Mouse (Mus musculus) small intestine, adult 2 months (tissue): Measurements from ENCODE around the gene Arid3b.

ENCODE experiments used
- CTCF ChIP-seq: fragments of 200-500 bp; IDR thresholded peaks from 2 replicates; pipeline ENCODE4 v1.5.1; 2012; ENCODE audit warnings: low read depth, mild to moderate bottlenecking, control low read depth, inconsistent platforms, low read length, moderate library complexity, mixed read lengths; ENCODE audit not compliant: insufficient replicate concordance, insufficient read length; ENCODE audit errors: extremely low read depth
- POLR2A ChIP-seq: fragments of 200-500 bp; IDR thresholded peaks from 2 replicates; pipeline ENCODE4 v1.6.1; 2012; ENCODE audit warnings: low read depth, mild to moderate bottlenecking, control low read depth, inconsistent platforms, low read length, moderate library complexity

DNA sequence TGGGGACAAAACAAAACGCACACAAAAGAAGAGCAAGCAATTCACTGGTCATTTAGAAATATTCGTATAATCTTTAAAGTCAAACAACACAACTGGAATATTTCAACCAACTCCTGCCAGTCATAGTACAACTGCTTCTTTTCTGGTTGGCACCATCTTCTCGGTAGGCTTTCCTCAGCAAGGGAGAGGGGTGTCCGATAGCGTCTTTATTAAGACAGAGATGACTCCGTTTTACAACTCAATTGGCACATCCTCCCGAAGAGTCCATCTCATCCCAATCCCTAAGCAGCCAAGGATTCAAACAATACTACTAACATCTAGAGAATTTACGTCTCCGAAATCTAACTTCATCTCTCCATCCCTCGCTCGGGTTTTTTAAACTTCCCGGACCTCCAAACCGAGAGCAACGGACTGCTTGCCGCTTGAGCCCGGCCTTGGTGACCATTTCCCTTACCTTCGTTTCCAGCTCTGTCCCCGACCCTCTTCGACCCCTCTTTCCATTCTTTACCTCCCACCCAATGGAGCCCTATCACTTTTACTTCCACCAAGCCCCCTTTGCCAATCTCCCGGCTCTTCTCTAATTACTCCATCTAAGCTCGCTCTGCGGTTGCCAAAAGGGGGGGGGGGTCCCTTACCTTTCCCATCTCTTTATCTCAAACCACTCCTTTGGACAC lies 615 bp downstream of the Arid3b start:
- TF ChIP-seq CTCF (no peak), POLR2A (no peak)
